Mouse (Mus musculus) kidney, postnatal 14 days (tissue): ENCODE results near the gene Adipor2.

Source experiments
- DNase-seq: peaks from one replicate; pipeline ENCODE4 v3.0.0; 2022; ENCODE audit warnings: mixed read lengths

The Adipor2 gene

DNA sequence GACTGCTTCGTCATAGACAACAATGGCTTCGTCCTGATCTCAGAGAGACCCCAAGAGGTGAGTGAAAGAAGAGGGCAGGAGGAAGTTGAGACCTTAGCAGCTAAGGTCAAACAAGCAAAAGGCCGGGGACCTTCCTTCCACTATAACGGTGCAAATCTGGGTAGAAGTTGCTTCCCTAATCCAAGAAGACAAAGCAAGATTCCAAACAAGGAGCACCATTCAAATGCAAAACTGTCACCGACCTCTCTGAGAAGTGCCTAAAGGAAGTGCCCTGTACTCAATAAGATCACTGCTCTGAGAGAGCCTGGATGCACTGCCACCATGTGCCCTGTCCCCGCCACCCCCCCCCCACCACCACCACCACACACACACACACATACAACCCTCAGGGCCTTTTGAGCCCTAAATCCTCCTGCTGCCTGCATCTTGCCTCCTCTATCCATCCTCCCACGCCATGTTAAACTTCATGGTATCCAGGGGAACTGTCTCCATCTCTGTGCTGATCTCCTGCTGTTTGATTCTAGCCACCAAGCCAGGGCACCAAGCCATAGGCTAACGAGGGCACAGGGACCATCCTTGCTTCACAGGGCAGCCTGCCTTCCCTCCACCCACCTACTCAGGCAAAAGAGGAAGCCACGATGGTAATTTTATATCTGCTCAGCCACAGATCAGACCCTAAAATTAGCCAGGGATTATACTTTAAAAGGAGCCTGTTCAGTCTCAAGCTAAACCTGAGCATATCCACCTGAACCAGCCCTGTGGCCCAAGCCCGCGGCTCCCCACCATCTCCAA, 79.2 kb downstream of the Adipor2 start:
- no peak for DNase-seq

DNA sequence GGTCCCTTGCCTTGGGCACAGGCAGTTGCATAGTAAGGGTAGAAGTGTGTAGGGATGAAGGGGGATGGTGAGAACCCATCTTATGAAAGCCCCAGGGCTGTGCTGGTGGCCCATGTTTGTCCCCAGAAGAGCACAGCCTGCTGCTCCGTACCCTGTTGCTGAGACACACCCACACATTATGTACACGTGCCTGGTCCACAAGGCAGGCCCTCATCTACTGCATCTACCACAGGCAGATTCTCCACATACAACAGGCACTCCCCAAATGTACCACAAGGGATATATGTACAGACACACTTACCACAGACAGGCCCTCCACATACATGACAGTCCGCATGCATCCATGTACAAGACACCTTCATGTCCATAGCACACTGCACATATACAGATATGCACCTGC, 80.2 kb downstream of the Adipor2 start:
- DNase-seq = no peak

- DNase-seq = no peak
Measured at GRCm38 (mm10) chr6:119336124-119336523, 81.4 kb downstream of the Adipor2 start.

DNA sequence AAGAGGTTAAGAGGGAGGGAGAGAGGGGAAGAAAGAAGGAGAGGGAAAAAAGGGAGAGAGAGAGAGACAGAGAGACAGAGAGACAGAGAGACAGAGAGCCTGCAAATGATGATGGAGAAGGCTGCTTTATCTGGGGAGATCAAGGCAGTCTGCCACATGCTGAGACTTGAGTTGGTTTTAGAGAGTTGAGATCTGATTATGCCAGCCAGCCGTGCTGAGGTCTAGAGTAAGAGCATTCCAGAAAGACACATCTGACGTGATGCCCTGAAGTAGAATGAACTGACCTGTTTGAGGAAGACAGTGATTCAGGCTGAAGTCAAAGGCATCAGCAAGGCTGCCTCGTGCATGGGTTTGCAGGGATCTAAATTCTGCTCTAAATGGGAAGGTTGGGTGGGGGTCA, 83.7 kb downstream of the Adipor2 start:
- DNase-seq = no peak

DNA sequence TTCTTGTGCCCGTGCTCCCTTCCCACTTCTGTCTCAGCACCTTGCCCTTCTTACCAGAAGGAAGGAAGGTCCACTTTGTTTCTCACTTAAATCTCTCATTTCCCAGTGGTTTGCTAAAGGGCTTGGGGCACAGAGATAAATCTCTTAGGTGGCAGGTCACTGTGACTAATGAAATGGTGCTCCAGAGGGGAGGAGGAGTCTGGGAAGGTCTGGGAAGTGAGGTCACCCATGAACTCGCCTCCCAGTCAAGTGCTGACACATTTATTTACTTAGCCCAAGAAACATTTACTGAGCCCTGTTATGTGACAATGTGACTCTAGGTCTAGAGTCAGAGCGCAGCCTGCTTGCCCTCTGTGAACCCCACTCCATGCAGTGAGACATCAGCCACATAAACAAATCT, 84.3 kb downstream of the Adipor2 start:
- DNase-seq = peak; percentile 13

DNA sequence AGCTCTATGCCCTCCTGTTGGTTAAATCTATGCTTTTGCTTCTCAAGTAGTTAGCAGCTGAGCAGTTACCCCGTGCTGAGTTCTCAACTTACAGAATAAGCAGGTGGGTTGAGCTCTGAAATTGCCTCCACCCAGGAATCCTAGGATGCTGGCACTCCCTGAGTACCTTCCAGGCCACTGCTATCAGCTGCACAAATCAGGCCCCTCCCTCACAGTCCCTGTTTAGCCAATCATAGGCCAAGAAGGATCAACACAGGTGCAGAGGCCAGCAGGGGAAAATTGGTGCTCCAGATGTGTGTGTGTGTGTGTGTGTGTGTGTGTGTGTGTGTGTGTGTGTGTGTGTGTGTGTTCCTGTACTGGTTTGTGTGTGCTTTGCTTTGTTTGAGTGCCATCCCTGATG, 85.4 kb downstream of the Adipor2 start:
- DNase-seq = no peak

DNA sequence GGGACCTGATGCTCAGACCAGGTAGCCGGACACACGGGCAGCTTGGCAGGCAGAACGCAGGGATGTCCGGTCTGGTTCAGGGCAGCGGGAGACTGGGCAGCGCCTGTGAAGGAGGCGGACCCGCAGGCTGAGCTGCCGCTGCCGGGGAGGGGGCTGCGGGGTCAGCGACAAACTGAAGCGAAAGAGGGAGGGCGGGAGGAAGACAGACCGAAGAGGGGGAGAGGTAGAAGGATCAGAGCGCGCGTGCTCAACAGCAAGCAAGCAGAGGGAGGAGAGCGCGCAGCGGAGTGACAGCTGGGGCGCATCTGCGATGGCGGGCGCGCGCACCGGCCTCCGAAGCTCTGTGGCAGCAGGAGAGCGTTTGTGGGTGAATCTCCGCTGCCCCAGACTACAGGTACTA, 87.0 kb downstream of the Adipor2 start, which contains the start of gene Lrtm2:
TSS of gene Lrtm2 (minus strand) at position 261 of the 400 bp plus-strand sequence.
- DNase-seq = no peak

- no peak for DNase-seq
Measured at GRCm38 (mm10) chr6:119329936-119330335, 87.6 kb downstream of the Adipor2 start.

DNA sequence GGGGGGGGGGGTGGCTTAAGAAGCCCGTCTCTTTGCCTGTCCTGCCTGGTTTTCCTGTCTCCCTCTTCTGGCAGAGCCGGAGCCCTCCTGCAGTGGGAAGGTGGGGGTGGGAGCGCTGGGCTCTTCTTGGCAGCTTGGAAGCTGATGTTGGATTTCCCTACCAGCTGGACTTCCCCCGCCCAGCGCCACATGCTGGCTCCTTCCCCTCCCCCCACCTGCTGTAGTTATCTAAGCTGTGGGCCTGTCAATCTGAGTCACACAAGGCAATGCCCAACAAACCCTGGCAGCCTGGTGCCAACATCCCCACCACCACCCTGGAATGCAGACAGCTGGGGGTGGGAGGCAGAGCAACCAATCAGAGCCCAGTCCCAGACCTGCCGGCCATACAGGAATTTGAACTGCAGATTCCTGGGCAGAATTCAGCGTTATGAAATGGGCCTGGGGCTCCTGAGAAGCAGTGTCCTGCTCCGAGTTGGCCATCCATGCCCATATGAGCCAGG, 88.2 kb downstream of the Adipor2 start:
- peak; percentile 73 for DNase-seq

DNA sequence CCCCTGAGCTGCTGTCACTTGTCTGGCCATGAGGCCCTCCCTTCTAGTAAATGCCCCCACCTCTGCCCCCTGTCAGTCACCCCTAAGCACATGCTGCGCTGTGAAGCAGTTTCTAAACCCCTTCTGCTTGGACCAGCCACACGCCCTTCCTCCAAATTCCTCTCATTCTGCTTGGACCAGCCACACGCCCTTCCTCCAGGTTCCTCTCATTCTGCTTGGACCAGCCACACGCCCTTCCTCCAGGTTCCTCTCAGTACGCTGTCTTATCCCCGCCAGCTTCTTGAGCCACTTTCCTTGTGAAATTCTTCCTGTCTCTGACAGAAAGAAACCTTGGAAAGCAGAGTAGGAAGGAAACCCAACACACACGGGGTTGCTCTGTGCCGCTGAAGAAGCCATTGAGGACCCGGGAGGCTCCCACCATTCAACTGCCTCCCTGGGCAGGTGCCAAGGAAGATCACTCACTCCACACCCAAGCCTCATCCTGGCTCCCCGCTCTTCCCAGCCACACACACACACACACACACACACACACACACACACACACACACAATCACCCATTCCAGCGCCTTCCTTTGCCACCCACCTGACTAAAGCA, 88.9 kb downstream of the Adipor2 start:
- peak; percentile 59 for DNase-seq

DNA sequence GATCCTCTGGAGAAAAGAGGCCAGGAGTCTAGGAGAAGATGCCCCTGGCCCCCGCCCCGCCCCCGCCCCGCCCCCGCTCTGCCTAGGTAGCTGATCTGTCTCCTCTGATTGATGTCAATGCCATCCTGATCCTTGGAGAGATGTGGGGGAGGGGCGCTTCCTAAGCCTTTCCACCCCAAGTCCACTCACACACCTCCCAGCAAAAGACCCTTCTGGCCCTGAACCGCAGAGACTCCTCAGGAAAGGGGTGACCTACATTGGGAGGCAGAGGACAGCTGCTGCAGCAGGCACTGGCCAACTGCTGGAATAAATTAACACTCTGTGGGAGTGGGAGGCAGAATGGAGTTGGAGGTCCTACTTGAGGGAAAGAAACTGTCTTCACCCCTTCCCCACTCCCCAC, 91.0 kb downstream of the Adipor2 start:
- no peak for DNase-seq

GRCm38 (mm10) chr6:119325978-119326377, 91.5 kb downstream of the Adipor2 start:
- DNase-seq = no peak

- no peak for DNase-seq
Measured at GRCm38 (mm10) chr6:119324776-119325175, 92.7 kb downstream of the Adipor2 start.

DNA sequence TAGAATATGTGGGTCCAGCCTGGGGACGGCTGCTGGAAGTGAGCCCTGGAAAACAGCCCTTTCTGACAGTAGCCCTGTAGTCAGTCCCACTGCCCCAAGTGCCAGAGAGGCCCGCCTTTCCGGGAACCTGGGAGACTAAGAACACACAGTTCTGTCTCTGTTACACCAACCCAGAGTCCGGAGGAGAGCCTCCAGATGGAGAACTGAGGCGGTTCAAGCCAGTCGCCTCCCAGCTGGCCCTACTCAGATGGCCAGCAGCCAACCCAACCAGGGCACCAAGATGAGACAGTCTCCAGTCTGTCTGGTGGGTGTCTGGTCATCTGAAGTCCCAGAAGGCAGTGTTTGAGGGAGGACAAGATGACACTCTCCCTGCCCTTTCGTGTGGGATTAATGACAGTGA, 95.8 kb downstream of the Adipor2 start:
- no peak for DNase-seq

DNA sequence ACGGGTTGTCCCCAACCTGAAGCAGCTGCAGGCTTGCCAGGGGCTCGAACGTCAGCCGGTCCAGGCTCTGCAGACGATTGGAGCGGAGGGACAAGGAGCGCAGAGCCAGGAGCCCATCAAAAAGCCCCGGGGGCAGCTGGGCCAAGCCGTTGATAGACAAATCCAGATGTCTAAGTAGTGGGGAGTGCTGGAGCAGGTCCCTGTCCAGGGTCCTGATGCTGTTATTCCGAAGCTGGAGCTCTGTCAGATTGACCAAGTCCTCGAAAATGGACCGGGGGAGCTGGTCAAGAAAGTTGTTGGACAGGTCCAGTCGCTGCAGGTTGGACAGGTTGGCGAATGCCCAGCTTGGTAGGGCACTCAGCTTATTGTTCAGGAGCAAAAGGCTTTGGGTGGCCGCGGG, 97.0 kb downstream of the Adipor2 start:
- DNase-seq = peak; percentile 52

DNA sequence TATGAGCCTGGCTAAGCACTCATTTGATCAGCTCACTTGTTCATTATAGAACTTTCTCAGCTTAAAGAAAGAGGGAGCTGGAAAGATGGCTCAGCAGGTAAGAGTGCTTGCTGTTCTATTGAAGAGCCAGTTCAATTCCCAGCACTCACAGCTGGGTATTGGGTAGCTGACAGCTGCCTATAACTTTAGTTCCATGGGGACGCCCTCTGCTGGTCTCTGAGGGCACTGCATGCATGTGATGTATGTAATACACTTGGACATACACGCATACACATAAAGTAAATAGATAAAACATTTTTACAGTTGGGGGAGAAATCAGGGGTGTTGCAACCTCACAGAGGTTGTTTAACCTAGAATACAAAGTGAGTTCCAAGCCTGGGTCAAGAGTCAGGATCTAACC, 98.1 kb downstream of the Adipor2 start:
- DNase-seq = no peak

- DNase-seq = no peak
Measured at GRCm38 (mm10) chr6:119318732-119319131, 98.8 kb downstream of the Adipor2 start.

GRCm38 (mm10) chr6:119314751-119315476, 102.6 kb downstream of the Adipor2 start:
- DNase-seq = no peak

- DNase-seq = peak; percentile 34
Measured at GRCm38 (mm10) chr6:119313588-119314375, 103.7 kb downstream of the Adipor2 start.

DNA sequence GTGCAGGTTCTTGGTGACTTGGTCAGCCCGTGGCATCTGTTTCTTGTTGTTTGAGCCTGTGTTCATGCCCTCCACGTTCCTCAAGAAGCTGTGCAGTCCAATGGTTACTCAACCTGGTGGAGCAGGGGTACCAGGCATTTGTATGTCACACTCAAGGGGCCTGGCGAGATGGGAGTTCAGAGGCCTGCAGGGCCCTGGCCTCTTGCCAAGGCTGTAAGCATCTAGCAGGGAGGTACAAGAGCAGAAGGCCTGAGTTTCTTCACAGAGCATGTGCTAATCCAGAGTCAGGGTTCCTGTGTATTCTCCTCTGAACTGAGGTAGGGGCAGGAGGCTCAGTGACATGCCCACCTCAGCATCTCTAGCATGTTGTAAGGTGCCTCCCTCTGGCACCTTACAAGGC, 104.4 kb downstream of the Adipor2 start:
- peak; percentile 27 for DNase-seq

GRCm38 (mm10) chr6:119312381-119312780, 105.1 kb downstream of the Adipor2 start:
- DNase-seq = no peak

DNA sequence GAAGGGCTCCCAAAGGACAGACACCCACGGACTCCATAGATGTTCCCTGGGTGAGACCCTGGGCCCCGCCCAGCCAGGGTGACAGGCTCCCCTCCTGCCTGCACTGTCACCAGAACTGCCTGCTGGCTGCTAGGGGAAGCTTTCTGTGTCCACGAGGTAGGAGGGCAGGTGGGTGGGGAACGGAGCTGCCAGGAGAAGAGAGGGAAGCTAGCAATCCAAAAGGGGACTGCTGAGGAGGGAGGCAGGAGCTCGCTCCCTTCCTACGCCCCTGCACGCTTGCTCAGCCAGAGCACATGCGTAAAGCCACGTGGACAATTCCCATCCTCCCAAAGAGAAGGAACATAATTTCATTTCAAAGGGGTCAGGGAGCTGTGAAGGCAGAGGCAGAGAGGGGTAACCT, 107.3 kb downstream of the Adipor2 start:
- DNase-seq = no peak

DNA sequence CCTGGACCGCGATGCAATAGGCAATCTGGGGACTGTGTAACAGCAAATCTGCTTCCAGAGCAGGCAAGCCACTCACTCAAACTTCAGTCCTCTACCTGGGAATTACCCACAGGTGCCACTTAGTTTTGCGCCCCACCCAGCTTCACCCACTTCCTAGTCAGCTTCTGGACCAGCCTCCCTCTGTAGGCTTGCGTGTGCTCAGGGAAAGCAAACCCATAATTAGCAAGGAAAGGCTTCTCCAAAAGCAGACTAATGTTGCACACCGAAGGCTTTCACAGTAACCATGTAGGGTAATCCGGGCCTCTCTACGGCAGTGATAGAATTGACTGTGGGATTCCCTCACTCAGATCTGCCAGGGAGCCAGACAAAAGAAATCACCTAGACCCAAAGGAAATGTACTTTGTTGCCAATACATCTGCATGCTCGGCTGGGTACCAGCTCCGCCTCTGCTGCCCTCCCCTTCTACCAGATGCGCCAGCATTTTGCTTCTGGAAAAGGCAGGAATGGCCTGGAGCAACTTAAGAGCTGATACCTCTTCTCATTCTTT, 109.6 kb downstream of the Adipor2 start:
- DNase-seq = no peak
